Mouse (Mus musculus) kidney, adult 2 months (tissue): ENCODE data around the gene Pias3.

Experiments
- CTCF ChIP-seq: fragments of 200-500 bp; conservative IDR thresholded peaks from 2 replicates; pipeline ENCODE4 v1.5.1; 2011; ENCODE audit warnings: low read depth, mild to moderate bottlenecking, control low read depth, low read length, moderate library complexity, mixed read lengths; ENCODE audit not compliant: insufficient read depth, insufficient read length
- POLR2A ChIP-seq: fragments of 200-500 bp; IDR thresholded peaks from one replicate; pipeline ENCODE4 v1.6.1; 2011; ENCODE audit warnings: low read depth, low read length, control low read depth

DNA sequence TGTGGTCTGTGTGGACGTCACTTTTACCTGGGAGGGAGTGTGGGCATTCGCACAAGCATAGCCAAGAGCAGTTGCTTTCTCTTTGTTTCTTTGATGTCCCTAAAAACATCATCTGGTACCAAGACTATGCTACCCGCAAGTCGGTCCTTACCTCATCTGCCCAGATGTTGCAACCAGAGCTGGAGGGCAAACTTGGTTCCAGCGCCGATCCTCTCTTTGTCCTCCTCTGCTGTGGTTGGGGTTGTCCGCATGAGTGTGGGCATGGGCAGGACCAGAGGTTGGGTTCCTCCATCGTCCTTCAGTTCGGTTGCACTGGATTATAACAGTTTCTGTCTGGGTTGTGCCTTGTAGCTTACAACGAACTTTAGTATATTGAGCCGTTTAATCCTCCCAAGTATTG is 10.0 kb downstream of the Pias3 start:
- TF ChIP-seq POLR2A, result no peak
- TF ChIP-seq CTCF, result no peak
